Mouse (Mus musculus): Measurements from ENCODE around the gene Pld4.

Pld4 gene

DNA sequence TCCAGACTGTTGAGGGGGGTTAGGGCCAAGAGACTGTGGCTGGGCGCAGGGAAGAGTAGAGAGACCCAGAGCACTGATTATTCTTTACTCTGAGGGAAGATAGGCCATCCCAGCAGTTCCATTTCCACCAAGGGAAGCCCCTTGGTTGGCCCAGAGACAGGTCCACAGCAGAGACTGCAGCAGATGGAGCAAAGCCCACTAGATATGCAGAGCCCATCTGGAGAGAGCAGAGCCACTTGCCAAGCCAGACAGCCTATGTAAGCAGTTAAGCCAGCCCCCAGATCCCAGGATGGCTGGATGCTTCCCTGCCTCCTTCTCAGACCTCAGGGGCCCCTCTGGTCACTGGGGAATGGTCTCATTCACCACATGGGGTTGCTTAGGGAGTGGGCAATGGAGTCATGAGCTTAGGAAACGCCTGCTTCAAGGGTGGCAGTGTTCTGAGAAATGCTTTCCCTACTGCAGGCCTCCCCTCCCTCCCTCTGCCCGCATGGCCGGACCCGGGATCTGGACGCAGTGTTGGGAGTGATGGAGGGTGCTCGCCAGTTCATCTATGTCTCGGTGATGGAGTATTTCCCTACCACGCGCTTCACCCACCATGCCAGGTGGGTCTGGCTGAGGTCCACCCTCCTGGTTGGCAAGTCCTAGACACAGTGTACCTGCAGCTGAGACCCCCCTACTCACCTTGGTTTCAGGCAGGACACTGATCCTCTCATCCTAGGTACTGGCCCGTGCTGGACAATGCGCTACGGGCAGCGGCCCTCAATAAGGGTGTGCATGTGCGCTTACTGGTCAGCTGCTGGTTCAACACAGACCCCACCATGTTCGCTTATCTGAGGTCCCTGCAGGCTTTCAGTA, 6.8 kb downstream of the Pld4 start:
- DNase-seq (ENCODE audit: low spot score in 2 of 2): no peak

DNA sequence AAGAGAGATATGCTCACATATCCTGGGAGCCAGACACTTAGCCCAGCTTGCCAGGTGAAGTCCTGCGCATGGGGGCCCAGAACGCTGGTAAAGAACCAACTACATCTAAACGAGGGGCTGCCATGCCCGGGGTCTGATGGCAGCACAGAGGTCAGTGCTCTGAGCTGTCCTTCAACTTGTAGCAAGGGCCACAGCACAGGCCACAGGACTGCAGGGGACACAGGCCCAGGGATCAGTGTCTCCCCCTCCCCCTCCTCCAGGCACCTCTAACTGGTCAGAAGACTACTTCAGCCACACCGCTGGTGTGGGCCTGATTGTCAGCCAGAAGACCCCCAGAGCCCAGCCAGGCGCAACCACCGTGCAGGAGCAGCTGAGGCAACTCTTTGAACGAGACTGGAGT, 7.7 kb downstream of the Pld4 start:
- DNase-seq (ENCODE audit: low spot score in 2 of 2): no peak

DNA sequence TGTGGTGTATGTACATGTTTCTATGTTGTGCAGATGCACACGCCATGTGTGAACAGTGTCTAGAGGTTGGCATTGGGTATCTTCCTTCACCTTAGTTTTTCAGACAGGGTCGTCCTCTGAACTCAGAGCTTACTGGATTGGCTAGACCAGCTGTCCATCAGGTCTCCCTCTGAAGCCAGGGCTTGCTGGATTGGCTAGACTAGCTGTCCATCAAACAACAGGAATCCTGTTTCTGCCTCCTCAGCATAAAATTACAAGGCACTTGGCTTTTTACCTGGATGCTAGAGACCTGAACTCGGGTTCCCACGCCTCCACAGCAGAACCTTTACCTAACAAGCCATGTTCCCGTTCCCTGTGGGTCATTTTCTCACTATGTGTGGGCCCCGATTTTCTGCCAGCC, 8.6 kb downstream of the Pld4 start:
- no peak for DNase-seq (ENCODE audit: low spot score in 2 of 2)

DNA sequence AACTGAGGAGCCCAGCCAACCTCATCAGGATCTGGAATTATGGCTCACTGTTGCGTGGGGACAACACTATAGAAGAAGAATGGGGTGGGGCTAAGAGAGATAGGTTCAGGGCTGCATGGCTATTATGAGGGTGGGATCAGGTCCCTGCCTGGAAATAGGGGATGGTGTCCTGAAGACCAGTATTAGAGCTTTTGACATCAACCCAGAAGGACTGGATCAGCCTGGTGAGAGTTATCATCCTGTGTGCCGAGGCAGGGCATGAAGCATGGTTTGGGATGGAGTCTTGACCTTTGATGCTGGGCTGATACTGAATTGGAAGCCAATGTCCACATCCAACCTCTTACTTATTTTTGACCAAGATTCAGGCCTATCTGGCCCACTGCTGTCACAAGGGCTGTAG, 9.3 kb downstream of the Pld4 start:
- DNase-seq (ENCODE audit: low spot score in 2 of 2): no peak

DNA sequence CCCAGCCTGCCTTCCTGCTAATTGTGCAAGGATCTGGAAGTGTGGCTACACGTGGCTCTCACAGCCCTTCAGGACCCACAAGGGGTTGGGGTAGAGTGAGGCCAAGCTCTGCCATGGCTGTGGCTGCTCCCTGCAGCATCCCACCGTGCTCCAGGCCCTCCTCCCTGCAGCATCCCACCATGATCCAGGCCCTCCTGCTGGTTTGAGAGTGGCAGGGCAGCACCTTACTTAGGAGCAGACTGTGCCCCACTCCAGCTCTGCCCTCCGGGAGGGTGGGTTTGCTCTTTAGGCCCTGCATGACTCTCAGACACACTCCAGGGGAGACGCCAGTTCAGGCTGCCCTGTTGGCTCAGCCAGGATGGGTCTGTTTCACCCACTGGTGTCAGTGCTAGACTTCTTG, 9.9 kb downstream of the Pld4 start:
- DNase-seq (ENCODE audit: low spot score in 2 of 2): no peak

DNA sequence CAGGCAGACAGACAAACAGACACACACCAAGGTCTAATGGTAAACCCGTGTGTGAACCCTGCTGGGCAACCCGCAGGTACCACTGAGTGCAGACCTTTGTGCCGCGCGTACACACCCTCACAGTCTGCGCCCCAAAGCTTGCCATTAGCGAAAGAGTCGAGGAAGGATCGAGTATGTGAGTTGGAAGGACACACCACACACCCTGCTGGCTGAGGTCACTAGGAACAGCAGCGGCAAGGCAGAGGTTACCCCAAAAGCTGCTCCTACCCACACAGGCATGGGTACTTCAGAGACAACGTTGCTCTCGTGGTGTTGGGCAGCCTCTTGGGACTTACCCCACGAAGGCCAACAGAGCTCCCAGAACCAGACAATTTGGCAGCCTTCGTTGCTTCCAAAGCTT, 11.9 kb downstream of the Pld4 start:
- DNase-seq (ENCODE audit: low spot score in 2 of 2): no peak

DNA sequence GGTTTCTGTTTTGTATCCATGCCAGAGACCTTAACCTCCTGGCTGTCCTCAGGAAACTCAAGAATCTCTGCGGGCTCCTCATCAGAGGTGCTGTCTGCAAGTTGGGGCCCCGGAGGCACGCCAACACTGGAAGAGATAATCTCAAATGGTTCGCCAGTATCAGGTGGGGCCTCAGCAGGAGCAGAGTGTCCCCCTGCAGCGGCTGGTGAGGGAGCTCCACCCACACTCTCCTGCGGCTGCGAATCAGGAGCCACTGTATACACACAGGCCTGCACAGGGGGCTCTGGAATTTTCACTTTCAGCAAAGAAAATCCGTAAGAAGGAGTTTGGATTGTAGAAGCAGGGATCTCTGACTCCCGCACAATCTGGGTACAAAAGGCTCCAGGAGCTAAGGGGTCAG, 12.9 kb downstream of the Pld4 start:
- DNase-seq (ENCODE audit: low spot score in 2 of 2): no peak

DNA sequence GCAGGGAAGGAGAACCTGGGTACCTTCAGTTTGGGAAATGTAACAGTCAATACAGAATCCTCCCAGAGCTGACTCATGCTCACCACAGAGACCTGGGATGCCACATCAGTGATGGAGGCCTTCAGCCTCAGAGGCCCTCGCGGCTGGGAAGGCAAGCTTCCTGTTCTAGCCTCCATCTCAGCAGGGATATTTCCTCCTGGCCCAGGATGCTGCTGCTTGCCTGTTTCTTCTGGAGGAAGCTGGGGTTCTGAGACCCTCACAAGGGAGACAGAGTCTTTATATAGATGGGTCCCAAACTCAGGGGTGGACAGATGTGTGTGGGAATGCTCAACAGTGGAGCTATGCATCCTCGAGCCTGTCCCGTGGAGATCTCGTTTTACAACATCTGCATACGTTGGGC, 13.6 kb downstream of the Pld4 start:
- no peak for DNase-seq (ENCODE audit: low spot score in 2 of 2)

DNA sequence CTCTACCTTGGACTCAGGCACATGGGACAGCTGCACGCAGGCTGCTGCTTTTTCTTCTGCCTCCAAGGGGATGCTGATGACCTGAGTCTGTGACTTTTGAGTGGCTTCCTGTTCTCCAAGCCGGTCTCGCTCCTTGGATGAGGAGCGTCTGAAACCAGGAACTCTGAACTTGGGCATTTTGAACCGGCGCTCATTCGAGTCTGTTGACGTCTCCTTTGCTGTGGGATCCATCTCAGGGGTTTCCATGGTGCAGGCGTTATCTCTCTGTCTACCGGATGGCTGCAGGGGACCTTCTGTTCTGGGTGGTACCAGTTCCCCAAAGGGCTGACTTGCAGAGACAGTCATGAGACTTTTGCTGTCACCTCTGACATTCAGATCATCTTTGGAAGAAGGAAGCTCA, 14.0 kb downstream of the Pld4 start:
- no peak for DNase-seq (ENCODE audit: low spot score in 2 of 2)

DNA sequence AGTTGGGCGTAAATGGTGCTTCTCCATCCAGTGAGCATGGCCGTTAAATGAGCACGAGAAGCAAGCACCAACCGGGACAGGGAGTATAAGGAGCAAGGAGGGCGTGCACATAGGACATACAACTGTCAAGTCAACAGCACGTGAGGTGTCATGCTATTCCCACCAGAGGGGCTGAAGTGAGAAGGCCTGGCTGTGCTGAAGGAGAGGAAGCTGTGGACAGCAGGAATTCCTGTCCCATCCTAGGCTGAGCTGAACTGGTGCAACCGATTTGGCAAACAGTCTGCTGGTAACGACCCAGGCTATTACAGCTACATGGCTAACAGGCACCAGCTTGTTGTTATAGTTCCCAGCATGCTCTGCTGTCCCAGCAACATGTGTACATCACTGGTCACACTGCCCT, 30.6 kb downstream of the Pld4 start:
- no peak for DNase-seq (ENCODE audit: low spot score in 2 of 2)

DNA sequence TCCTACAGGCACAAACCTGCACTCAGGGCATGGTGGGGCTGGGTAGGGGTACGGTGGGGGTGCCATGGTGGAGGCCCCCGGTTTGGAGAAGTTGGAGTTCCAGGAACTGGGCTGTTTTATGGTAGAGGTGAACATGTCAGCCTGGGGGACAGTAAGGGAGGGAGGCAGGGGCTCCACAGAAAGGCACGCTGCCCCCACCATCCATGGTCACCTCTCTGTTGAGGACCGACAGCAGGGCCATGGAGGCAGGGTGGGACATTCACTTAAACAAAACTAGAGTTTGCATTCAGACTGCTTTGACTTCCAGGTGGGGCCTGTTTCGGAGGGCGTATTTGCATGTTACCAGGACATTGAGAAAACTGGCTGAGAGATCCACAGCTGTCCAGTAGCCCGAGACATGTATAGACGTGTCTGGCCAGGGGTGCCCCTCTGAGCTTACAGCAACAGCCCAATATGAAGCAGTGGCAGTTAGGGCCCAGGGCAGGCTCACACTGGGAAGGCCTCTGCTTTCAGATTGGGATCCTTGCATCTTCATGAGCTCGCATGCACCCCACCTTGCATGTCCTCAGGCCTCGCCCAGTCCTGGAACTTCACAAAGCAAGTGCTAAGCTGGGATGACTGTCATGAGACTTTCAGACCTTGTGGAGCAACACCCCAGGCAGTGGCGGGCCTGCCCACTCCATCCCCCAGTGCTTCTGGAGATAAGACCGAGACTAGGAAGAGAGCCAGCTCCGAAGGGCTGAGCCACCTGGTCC, 33.3 kb downstream of the Pld4 start:
- no peak for DNase-seq (ENCODE audit: low spot score in 2 of 2)

DNA sequence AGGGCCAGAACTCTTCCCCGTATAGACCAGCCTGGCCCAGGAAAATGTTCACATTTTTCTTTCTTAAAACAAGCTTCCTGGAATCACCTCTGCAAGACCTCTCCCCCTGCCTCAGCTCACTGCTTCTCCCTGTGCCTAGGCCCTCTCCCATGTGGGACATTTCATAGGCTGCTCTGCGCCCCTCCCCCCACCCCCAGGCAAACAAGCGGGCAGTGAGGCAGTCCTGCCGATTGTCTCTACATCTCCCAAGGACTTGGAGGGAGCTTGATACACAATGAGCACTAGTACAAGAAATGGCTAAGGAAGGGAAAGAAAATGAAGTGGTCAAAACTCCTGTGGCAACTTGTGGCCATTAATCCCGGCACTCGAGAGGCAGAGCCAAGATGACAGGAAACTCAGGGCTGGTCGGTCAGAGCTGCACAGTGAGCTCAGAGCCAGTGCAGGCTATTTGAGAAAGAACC, 33.9 kb downstream of the Pld4 start:
- DNase-seq (ENCODE audit: low spot score in 2 of 2): no peak

DNA sequence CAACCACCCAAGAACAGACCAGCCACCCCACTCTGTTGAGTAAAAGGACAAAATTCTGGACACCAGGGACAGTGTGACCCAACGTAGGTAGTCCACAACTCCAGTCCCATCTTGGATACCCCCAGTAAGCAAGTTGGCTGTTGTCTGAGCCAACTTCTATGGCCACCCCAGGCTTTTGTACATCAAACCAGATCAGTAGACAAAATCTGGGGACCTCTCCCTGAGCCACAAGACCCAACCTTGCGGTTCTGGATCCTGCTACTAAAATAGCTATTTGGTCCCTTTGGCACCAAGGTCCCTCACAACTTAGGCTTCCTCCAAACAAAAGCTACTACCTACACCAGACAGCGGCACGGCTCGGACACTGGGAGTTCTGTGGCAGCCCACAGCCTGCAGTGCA, 34.5 kb downstream of the Pld4 start:
- DNase-seq (ENCODE audit: low spot score in 2 of 2): no peak

DNA sequence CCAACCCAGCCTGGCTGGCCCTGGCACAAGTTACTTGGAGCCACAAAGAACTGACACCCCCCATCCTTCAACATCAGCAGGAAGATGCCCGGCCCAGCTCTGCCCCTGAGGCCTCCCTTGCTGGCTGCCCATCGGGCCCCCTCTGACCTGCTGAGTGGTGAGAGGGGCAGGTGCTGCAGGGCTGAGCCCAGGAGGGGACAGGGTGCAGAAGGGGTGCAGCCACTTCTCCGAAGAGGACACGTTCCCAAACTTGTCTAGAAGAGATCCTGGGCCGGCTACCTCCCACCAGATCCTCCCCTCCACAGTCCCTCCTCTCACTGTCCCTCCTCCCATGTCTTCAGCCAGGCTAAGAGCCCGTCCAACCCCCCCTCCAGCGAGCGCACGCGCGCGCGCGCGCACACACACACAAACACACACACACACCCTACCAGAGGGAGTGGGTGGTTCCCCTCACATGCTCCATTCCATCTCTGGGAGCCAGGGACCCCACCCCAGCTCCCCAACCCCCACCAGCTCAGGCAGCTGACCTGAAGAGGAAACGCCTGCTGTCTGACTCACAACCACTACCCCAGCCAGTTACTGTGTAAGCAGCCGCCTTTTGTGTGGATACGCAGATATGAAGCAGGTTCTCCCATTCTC, 35.1 kb downstream of the Pld4 start:
- no peak for DNase-seq (ENCODE audit: low spot score in 2 of 2)

DNA sequence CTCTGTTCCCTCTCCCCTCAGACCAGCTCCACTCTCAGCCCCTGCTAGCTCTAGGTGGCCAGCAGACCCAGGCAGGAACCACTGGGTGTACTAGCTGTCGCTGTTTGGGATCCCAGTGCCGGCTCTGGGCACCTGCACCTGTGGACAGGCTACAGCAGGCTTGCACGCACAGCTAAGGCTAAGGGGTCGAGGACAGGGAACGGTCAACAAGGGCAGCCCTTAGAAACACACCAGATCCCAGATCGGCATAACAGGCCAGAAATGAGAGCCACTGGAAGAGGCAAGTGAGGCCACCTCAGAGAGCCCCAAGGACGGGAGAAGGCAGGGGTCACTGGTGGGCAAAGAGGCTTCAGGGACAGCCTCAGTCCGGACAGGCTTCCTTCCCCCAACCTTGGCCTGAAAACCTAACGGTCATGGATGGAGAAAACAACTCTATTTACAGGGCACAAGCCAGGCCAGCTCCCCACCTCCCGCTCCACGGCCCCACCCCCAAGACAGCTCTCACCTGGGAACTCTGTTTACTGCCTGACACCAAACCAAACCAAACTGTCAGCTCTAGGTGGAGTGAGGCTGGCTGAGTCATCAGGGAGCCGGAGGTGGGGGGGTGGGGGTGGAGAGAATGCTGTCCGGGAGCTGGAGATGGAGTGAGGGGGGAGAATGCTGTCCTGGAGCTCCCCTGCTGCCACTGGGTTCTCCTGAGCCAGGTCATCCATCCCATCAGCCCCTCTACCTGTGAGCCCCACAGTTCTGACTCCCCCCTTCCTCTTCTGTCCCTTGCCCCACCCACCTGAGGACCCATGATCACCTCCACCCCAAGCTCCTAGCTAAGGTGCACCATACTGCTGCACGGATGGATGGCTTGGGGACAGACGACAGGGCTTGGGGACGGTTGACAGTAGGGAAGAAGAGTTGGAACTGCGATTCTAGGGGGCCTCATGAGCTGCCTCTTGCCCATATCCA, 36.4 kb downstream of the Pld4 start:
- no peak for DNase-seq (ENCODE audit: low spot score in 2 of 2)

DNA sequence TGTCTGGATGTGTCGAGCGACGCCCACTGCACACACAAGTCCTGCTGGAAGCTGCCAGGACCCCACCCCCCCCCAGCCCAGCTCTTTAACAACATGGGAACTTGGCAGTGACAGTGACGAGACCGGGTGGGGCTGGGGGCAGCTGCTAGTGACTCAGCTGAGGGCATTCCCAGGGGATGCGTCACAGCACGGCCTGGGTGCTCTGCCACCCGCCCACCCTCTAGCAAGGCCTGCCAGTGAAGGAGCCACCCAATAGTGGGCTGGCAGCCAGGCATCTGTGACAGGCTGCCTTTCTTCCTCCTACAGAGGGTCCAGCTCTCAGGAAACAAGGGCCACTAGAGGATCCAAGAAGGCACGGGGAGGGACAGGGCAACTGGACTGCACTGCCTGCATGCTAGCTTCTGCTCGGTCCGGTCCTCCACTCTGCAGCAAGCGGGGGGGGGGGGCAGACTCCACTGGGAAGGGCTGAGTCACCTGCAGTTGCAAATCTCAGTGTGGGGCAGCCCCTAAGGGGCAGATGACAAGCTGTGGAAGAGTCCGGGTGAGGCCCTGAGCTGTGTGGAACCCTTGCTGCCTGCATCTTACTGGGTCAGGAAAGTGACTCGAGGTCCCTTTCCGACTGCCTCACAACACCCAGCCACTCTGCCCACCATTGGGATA, 37.3 kb downstream of the Pld4 start:
- peak; percentile 62 to 72 for DNase-seq (ENCODE audit: low spot score in 2 of 2)

DNA sequence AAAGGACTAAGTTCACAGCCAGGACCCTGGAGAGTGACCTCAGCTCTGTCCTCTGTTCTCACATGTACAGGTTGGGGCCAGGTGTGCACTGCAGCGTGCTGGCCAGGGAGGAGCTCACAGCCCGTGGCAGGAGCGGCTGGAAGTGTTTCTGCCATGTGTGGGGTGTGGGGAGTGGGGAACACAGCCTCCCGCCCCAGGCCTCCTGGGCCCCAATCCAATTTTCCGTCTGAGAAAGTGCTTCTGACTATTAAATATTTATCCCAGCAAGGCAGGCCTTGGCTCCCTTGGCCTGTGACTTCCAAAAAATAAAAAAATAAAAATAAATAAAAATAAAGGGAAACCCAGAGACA, 37.9 kb downstream of the Pld4 start:
- DNase-seq (ENCODE audit: low spot score in 2 of 2): no peak

DNA sequence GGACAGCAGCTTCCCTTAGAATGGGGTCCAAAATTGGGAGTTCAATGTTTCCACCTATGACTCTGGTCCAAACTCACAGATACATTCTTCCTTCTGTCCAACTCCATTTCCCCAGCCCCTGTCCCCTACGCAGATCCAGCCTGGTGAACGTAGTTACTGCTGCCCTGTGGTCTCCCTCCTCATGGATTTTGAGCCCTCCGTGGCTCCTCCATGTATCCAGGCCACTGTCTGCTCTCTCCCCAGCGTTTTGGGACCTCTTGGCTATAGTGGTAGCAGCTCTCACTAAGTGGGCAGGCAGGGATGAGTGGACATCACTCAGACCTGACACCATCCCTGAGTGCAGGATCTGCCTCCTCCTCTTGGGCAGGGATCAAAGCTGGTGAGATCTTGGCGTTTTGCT, 38.3 kb downstream of the Pld4 start:
- DNase-seq (ENCODE audit: low spot score in 2 of 2): no peak

DNA sequence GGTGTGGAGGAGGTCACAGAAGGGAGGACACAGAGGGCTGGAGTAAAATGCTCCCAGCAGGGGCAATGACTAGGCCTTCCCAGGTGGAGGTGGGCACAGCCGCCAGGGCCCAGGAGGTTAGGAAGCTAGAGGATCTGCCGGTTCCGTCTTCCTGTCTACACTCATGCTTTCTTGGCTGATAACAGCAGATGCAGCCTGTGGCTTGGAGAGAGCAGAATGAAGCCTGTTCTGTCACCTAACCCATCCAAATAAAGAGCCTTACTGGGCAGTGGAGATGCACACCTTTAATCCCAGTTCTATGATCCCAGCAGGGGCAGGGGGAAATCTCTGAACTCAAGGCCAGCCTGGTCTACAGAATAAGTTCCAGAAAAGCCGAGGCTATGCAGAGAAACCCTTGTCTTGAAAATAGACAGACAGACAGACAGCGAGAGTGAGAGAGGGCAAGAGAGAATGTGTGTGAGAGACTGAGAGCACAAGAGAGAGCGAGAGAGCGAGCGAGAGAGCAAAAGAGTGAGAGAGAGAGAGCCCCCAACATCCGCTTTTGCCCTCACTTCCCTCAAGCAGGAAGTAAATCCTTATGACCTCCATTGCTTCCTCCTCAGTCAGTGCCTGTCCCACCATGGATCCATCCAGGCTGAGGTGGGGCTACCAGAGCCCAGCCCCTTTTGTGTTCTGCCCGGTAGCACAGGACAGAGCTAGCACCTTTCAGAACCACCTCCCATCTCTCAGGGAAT, 38.9 kb downstream of the Pld4 start:
- DNase-seq (ENCODE audit: low spot score in 2 of 2): no peak

DNA sequence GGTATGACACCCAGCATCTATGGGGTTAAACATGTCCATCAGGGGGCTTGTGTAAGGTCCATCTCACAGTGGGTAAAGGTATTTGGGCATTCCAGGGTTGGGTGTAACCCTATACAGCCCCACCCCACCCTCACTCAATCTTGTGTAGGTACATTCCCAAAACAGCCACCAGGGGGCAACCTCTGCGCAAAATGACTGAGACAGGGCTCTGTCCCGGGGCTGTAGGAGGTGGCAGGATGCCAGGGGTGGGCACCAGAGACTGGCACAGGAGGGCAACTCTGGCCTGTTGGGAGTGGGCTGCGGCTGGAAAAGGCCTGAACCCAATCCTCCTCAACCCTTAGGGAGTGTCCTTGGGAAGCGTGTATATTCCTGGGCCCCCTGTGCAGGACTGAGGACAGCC, 40.0 kb downstream of the Pld4 start:
- DNase-seq (ENCODE audit: low spot score in 2 of 2): peak; percentile 60 to 61
